Mouse (Mus musculus): Measurements from ENCODE around the gene Flot1. TPM values are rescaled to one million over a fixed set of nuclear protein-coding genes. Genes with fewer than 3 reads are reported as not detected.

Gene Flot1
- polyA plus RNA-seq, 1 experiment from 2014 or later = 41.0 TPM

DNA sequence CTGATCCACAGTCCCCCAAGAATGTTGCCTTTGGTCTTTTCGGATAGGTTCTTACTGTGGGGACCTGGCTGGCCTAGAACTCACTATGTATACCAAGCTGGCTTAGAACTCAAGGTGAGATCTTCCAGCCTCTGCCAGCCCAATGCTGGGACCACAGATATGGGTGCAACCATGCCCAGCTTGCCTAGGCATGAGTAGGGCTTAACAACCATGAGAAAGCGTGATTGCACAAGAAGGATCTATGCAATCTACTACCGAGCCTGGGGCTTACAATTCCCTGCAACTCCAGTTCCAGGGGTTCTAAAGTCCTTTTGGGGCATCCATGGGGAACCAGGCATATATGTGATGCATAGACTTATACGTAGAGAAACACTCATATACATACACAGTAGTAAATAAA lies 32.1 kb upstream of the Flot1 start:
- no peak overlapping the region for H3K27ac ChIP-seq (replicated peaks)
- H3K4me3 ChIP-seq (ENCODE audit: low read depth, low read length) = no peak overlapping the region
- no peaks in the 10 kb centered on the region for H3K36me3 ChIP-seq (ENCODE audit: control insufficient read depth, insufficient read depth, low read length)
- TF ChIP-seq CTCF (IDR thresholded peaks at IDR 0.05; ENCODE audit: low read depth) (no peak), EP300 (optimal IDR thresholded peaks at IDR 0.05) (no peak)
- no peak; the same call in 1 of the 2 replicates for ATAC-seq (ENCODE audit: low FRiP score, low TSS enrichment)
- no peak overlapping the region for H3K9ac ChIP-seq (ENCODE audit: low read length)
- H3K27me3 ChIP-seq (ENCODE audit: control insufficient read depth, insufficient read depth, low read length) = no peaks in the 10 kb centered on the region
- H3K9me3 ChIP-seq (ENCODE audit: control insufficient read depth, low read length) = no peaks in the 10 kb centered on the region
- DNase-seq (ENCODE audit: low spot score) = no peak
- 75% methylated on average over 4 of the region's 4 CpGs for WGBS
- H3K4me2 ChIP-seq (replicated peaks; ENCODE audit: low read depth) = no peak overlapping the region
- H3K4me1 ChIP-seq (replicated peaks; ENCODE audit: control insufficient read depth, insufficient read depth) = no peaks in the 10 kb centered on the region

DNA sequence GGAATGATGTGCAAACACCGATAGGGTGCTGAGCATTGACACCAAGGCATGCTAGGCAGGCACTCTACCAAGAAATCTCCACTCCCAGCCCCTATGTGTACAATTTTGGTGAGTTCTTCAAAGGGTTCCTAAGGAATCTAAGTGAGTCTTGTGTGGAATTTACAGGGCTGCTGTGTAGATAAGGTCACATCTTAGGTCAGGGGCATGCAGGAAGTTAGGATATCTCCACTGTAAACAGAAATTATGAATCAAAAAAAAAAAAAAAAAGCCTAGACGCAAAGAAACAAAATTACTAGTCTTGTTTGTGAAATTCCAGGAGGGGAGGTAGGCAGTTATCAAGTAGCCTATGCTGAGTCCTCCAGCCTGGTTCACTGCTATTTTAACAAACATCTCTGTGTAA lies 30.2 kb upstream of the Flot1 start:
- Histone ChIP-seq H3K4me3 (ENCODE audit: low read depth, low read length) (no peak overlapping the region), H3K4me1 (replicated peaks; ENCODE audit: control insufficient read depth, insufficient read depth) (no peaks in the 10 kb centered on the region), H3K27ac (replicated peaks) (no peak overlapping the region), H3K4me2 (replicated peaks; ENCODE audit: low read depth) (no peak overlapping the region), H3K9ac (ENCODE audit: low read length) (no peak overlapping the region), H3K27me3 (ENCODE audit: control insufficient read depth, insufficient read depth, low read length) (no peaks in the 10 kb centered on the region), H3K9me3 (ENCODE audit: control insufficient read depth, low read length) (no peaks in the 10 kb centered on the region), H3K36me3 (ENCODE audit: control insufficient read depth, insufficient read depth, low read length) (no peaks in the 10 kb centered on the region)
- WGBS = 53% methylated on average over 2 of the region's 2 CpGs
- DNase-seq (ENCODE audit: low spot score) (no peak), ATAC-seq (ENCODE audit: low FRiP score, low TSS enrichment) (no peak)
- TF ChIP-seq CTCF (IDR thresholded peaks at IDR 0.05; ENCODE audit: low read depth) (no peak), EP300 (optimal IDR thresholded peaks at IDR 0.05) (no peak)

DNA sequence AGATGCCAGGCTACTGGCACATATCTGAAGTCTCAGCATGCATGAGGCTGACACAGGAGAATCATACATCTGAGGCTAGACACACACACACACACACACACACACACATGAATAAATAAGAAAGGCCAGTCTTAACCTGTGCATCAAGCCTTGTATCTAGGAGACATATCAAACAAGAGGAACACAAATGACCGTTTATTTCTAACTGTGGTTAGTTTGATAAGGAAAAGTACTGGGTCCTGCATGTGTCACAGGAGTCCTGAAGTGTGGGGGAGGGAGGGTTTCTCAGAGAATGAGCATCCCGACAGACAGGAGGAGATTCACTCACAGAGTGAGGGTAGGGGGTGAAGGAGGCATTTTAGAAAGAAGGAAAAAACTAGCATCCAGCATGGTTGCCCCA lies 27.9 kb upstream of the Flot1 start:
- 41% methylated on average over 2 of the region's 2 CpGs for WGBS
- H3K4me3 ChIP-seq (ENCODE audit: low read depth, low read length) = no peak overlapping the region
- 0 out of 2 replicates have a peak, but pooled peaks have one; percentile 22 for ATAC-seq (ENCODE audit: low FRiP score, low TSS enrichment)

DNA sequence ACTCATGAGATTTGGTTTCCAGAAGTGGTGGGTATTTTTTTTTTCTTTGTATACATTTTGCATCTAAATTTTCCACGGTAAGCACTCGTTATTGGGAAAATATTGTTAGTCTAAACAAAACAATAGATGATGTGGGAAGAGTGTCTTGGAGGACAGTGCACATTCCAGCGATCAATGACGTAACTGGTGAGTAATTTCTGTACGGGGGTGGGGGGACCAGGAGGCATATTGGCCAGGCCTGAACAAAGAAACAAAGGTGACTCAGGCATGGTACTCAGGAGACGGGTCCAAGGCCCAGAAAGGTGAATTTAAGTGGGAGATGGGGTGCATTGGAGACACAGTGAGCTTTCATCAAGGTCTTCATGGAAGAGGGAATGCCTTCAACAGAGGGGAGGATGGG lies 27.4 kb upstream of the Flot1 start:
- no peak for DNase-seq (ENCODE audit: low spot score)
- Histone ChIP-seq H3K9me3 (ENCODE audit: control insufficient read depth, low read length) (no peaks in the 10 kb centered on the region), H3K4me1 (replicated peaks; ENCODE audit: control insufficient read depth, insufficient read depth) (no peaks in the 10 kb centered on the region), H3K27ac (replicated peaks) (no peak overlapping the region), H3K36me3 (ENCODE audit: control insufficient read depth, insufficient read depth, low read length) (no peaks in the 10 kb centered on the region), H3K27me3 (ENCODE audit: control insufficient read depth, insufficient read depth, low read length) (no peaks in the 10 kb centered on the region), H3K9ac (ENCODE audit: low read length) (no peak overlapping the region), H3K4me3 (ENCODE audit: low read depth, low read length) (no peak overlapping the region), H3K4me2 (replicated peaks; ENCODE audit: low read depth) (no peak overlapping the region)
- ATAC-seq (ENCODE audit: low FRiP score, low TSS enrichment) = no peak
- 67% methylated on average over 6 of the region's 6 CpGs for WGBS
- TF ChIP-seq CTCF (IDR thresholded peaks at IDR 0.05; ENCODE audit: low read depth) = no peak
- TF ChIP-seq EP300 (optimal IDR thresholded peaks at IDR 0.05) = no peak

More for the DNA sequence above, 27.9 kb upstream of the Flot1 start:
- Histone ChIP-seq H3K4me2 (replicated peaks; ENCODE audit: low read depth) (no peak overlapping the region), H3K4me1 (replicated peaks; ENCODE audit: control insufficient read depth, insufficient read depth) (no peaks in the 10 kb centered on the region), H3K9me3 (ENCODE audit: control insufficient read depth, low read length) (no peaks in the 10 kb centered on the region), H3K27me3 (ENCODE audit: control insufficient read depth, insufficient read depth, low read length) (no peaks in the 10 kb centered on the region), H3K27ac (replicated peaks) (no peak overlapping the region), H3K9ac (ENCODE audit: low read length) (no peak overlapping the region), H3K36me3 (ENCODE audit: control insufficient read depth, insufficient read depth, low read length) (no peaks in the 10 kb centered on the region)
- DNase-seq (ENCODE audit: low spot score) = no peak
- TF ChIP-seq CTCF (IDR thresholded peaks at IDR 0.05; ENCODE audit: low read depth) (no peak), EP300 (optimal IDR thresholded peaks at IDR 0.05) (no peak)

DNA sequence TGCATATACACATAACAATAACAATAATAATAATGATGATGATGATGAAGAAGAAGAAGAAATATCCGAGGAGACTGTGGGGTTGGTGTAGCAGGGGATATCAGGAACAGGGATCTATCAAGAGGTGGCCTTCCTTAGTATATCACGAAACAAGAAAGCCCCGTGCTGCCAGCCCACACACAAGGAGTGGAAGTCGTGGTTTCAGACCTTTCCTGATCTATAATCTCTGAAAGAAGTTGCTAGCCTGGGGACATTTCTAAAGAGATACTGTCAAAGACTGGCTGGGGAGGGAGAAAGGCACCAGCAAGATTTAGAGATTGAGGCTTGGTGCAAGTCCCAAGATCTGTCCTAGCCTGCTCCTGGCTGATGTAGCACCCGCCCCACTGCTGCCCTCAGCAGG lies 26.2 kb upstream of the Flot1 start:
- Histone ChIP-seq H3K4me2 (replicated peaks; ENCODE audit: low read depth) (no peak overlapping the region), H3K9ac (ENCODE audit: low read length) (no peak overlapping the region), H3K27ac (replicated peaks) (no peak overlapping the region), H3K27me3 (ENCODE audit: control insufficient read depth, insufficient read depth, low read length) (no peaks in the 10 kb centered on the region), H3K4me3 (ENCODE audit: low read depth, low read length) (no peak overlapping the region), H3K4me1 (replicated peaks; ENCODE audit: control insufficient read depth, insufficient read depth) (no peaks in the 10 kb centered on the region), H3K36me3 (ENCODE audit: control insufficient read depth, insufficient read depth, low read length) (no peaks in the 10 kb centered on the region), H3K9me3 (ENCODE audit: control insufficient read depth, low read length) (no peaks in the 10 kb centered on the region)
- ATAC-seq (ENCODE audit: low FRiP score, low TSS enrichment) = no peak
- no peak for TF ChIP-seq EP300 (optimal IDR thresholded peaks at IDR 0.05)
- no peak for TF ChIP-seq CTCF (IDR thresholded peaks at IDR 0.05; ENCODE audit: low read depth)
- 51% methylated on average over 5 of the region's 5 CpGs for WGBS
- DNase-seq (ENCODE audit: low spot score) = no peak

DNA sequence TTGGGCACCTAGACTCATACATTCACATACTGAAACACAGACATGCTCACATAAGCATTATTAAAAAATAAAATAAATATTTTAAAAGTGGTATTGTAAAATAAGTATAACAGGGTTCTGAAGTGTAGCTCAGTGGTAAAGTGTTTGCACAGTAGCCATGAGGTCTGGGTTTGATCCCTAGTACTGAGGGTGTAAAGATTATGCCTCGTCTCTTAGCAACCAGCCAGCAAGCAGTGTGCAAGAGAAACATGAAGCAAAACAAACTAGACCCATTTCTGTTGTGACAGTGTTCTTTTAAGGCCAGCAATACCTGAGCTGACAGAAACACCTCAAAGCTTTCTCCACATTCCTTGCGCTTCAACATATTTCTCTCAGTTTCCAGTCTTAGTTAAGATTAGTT lies 22.1 kb upstream of the Flot1 start:
- ATAC-seq (ENCODE audit: low FRiP score, low TSS enrichment) (no peak), DNase-seq (ENCODE audit: low spot score) (no peak)
- no peak overlapping the region for H3K27ac ChIP-seq (replicated peaks)

More for the DNA sequence above, 22.1 kb upstream of the Flot1 start:
- Histone ChIP-seq H3K4me2 (replicated peaks; ENCODE audit: low read depth) (no peak overlapping the region), H3K4me1 (replicated peaks; ENCODE audit: control insufficient read depth, insufficient read depth) (0 out of 2 replicates have a peak, but pooled peaks cover 3% of the 10 kb centered on the region), H3K9me3 (ENCODE audit: control insufficient read depth, low read length) (no peaks in the 10 kb centered on the region), H3K4me3 (ENCODE audit: low read depth, low read length) (no peak overlapping the region), H3K27me3 (ENCODE audit: control insufficient read depth, insufficient read depth, low read length) (no peaks in the 10 kb centered on the region), H3K36me3 (ENCODE audit: control insufficient read depth, insufficient read depth, low read length) (no peaks in the 10 kb centered on the region), H3K9ac (ENCODE audit: low read length) (no peak overlapping the region)
- WGBS = 67% methylated on average over 2 of the region's 2 CpGs
- TF ChIP-seq CTCF (IDR thresholded peaks at IDR 0.05; ENCODE audit: low read depth) = no peak

All from stomach, postnatal 0 days (tissue).